Mouse (Mus musculus): ENCODE measurements around the gene Olfr860. TPM values are rescaled to one million over a fixed set of nuclear protein-coding genes. Genes with fewer than 3 reads are reported as not detected.
"Not testable (repeated sequence)": the region's sequence is repeated elsewhere in the genome, so short reads cannot be mapped to it uniquely, and the experiment has no call there.

The Olfr860 gene
- not detected in 2 replicates for polyA plus RNA-seq (2014; fragmentation: Nextera tagmentation; extraction: Ambion mirVana)

DNA sequence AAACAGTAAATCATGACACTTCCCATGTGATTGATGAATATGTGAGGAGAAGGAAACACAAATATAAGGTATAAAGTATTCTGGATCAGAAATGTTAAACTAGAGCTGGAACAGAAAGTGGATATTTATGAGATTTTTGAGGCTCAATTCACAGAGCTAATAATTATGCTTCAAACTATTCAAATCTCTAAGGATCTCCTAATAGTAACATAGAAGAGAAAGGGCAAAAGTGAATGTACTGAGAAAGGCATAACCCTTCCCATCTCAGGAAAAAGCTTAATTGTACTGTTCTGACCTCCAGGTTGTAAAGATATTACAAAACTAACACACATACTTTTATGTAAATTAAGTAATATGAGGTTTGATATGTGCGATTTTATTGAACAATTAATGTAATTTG is at the start of gene Olfr860:
Gene Olfr860, minus strand, starts transcription at position 101 of the 400 bp plus-strand sequence.
- Histone ChIP-seq H3K27ac (ENCODE audit: low read depth, low read length) (no peak within 1 kb of the TSS), H3K9me3 (replicated peaks; ENCODE audit: control insufficient read depth, low read length) (no peaks in the 10 kb centered on the region; the same call in 1 of the 2 replicates), H3K9ac (ENCODE audit: low read length) (no peak within 1 kb of the TSS), H3K27me3 (replicated peaks; ENCODE audit: control insufficient read depth, insufficient read depth, low read length) (no peaks in the 10 kb centered on the region), H3K36me3 (ENCODE audit: control insufficient read depth, insufficient read depth, low read length) (no peaks in the 10 kb centered on the region), H3K4me2 (ENCODE audit: low read length) (no peak within 1 kb of the TSS), H3K4me1 (ENCODE audit: control insufficient read depth, insufficient read depth, low read length) (no peaks in the 10 kb centered on the region), H3K4me3 (ENCODE audit: low read depth, low read length) (no peak within 1 kb of the TSS)
- 86% methylated on average over 1 of the region's 1 CpGs for WGBS
- no peak for DNase-seq (ENCODE audit: low spot score)
- ATAC-seq = no peak

DNA sequence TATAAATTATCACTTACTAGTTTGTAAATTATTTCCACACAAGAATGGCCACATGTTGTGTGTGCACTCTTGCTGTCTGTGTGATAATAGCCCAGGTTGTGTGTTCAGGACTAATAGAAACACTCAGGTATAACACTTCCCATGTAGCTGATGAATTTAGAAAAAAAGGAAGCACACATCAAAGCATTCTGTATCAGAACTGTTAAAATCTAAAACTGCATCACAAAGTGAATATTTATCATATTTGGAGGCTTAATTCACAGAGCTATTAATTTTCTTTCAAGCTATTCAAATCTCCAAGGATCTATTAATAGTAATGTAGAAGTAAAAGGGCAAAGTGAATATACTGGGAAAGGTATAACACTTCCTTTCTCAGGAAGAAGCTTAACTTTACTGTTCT is 38.4 kb upstream of the Olfr860 start, which contains the start of gene Olfr862:
Gene Olfr862, minus strand, starts transcription at position 101 of the 400 bp plus-strand sequence.
- Histone ChIP-seq H3K4me1 (ENCODE audit: control insufficient read depth, insufficient read depth, low read length) (no peaks in the 10 kb centered on the region), H3K27me3 (replicated peaks; ENCODE audit: control insufficient read depth, insufficient read depth, low read length) (no peaks in the 10 kb centered on the region), H3K4me3 (ENCODE audit: low read depth, low read length) (no peak within 1 kb of the TSS), H3K4me2 (ENCODE audit: low read length) (no peak within 1 kb of the TSS), H3K36me3 (ENCODE audit: control insufficient read depth, insufficient read depth, low read length) (no peaks in the 10 kb centered on the region), H3K27ac (ENCODE audit: low read depth, low read length) (no peak within 1 kb of the TSS), H3K9me3 (replicated peaks; ENCODE audit: control insufficient read depth, low read length) (peaks cover 3% of the 10 kb centered on the region; the same call in 1 of the 2 replicates), H3K9ac (ENCODE audit: low read length) (no peak within 1 kb of the TSS)
- ATAC-seq = no peak
- no peak for DNase-seq (ENCODE audit: low spot score)

GRCm38 (mm10) chr9:19804606-19805005 is 44.9 kb downstream of the Olfr860 start, which contains the start of gene Olfr859:
Gene Olfr859, plus strand, starts transcription at chr9:19804906.
- not testable (repeated sequence) for DNase-seq (ENCODE audit: low spot score); H3K4me1 ChIP-seq (ENCODE audit: control insufficient read depth, insufficient read depth, low read length); ATAC-seq; H3K4me2 ChIP-seq (ENCODE audit: low read length); H3K36me3 ChIP-seq (ENCODE audit: control insufficient read depth, insufficient read depth, low read length); H3K4me3 ChIP-seq (ENCODE audit: low read depth, low read length); H3K9ac ChIP-seq (ENCODE audit: low read length); H3K9me3 ChIP-seq (replicated peaks; ENCODE audit: control insufficient read depth, low read length); H3K27ac ChIP-seq (ENCODE audit: low read depth, low read length); H3K27me3 ChIP-seq (replicated peaks; ENCODE audit: control insufficient read depth, insufficient read depth, low read length)
- 51% methylated on average over 1 of the region's 1 CpGs for WGBS

DNA sequence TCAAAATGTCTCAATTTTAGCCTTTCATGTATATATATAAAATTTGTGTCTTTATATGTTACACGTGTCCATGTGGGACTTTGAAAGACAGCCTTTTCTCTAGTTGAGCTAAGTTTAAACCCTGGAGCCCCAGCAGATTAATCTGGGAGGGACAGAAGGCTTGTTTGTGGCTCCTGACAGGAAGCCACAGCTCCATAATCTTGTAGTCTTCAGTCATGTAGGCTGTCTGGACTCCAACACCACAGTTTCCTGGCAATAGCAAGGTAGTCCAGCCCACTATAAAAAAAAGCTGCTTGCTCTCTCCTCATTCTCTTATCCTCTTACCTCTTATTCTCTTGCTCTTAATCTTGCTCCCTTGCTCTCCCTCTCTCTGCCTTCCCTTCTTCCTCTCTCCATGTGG is 46.5 kb downstream of the Olfr860 start:
- H3K27ac ChIP-seq (ENCODE audit: low read depth, low read length) = no peak overlapping the region
- ATAC-seq = no peak
- H3K4me3 ChIP-seq (ENCODE audit: low read depth, low read length) = no peak overlapping the region
- H3K27me3 ChIP-seq (replicated peaks; ENCODE audit: control insufficient read depth, insufficient read depth, low read length) = no peaks in the 10 kb centered on the region
- H3K9me3 ChIP-seq (replicated peaks; ENCODE audit: control insufficient read depth, low read length) = no peaks in the 10 kb centered on the region
- no peak overlapping the region for H3K9ac ChIP-seq (ENCODE audit: low read length)
- no peaks in the 10 kb centered on the region for H3K36me3 ChIP-seq (ENCODE audit: control insufficient read depth, insufficient read depth, low read length)
- H3K4me2 ChIP-seq (ENCODE audit: low read length) = no peak overlapping the region
- 71% methylated on average over 1 of the region's 1 CpGs for WGBS
- no peak for DNase-seq (ENCODE audit: low spot score)
- H3K4me1 ChIP-seq (ENCODE audit: control insufficient read depth, insufficient read depth, low read length) = no peaks in the 10 kb centered on the region

Other genes with a start within 250 kb of the Olfr860 start
- gene Zfp317, start 227.6 kb downstream of the Olfr860 start, polyA plus RNA-seq (2014; fragmentation: Nextera tagmentation; extraction: Ambion mirVana) = 34.9 and 42.0 TPM in 2 replicates
- not detected in 2 replicates for gene Olfr857, start 140.3 kb downstream of the Olfr860 start, polyA plus RNA-seq (2014; fragmentation: Nextera tagmentation; extraction: Ambion mirVana)
- not detected in 2 replicates for gene Olfr58, start 69.5 kb downstream of the Olfr860 start, polyA plus RNA-seq (2014; fragmentation: Nextera tagmentation; extraction: Ambion mirVana)
- not detected in 2 replicates for gene Olfr859, start 44.8 kb downstream of the Olfr860 start, polyA plus RNA-seq (2014; fragmentation: Nextera tagmentation; extraction: Ambion mirVana)
- gene Olfr862, start 38.3 kb upstream of the Olfr860 start, polyA plus RNA-seq (2014; fragmentation: Nextera tagmentation; extraction: Ambion mirVana) = not detected in 2 replicates
- 0.17 and 0.22 TPM in 2 replicates for gene Olfr77, start 67.1 kb upstream of the Olfr860 start, polyA plus RNA-seq (2014; fragmentation: Nextera tagmentation; extraction: Ambion mirVana)
- not detected in 2 replicates for gene Olfr866, start 178.3 kb upstream of the Olfr860 start, polyA plus RNA-seq (2014; fragmentation: Nextera tagmentation; extraction: Ambion mirVana)
- not detected in 2 replicates for gene Olfr867, start 207.8 kb upstream of the Olfr860 start, polyA plus RNA-seq (2014; fragmentation: Nextera tagmentation; extraction: Ambion mirVana)
- gene Olfr868, start 248.9 kb upstream of the Olfr860 start, polyA plus RNA-seq (2014; fragmentation: Nextera tagmentation; extraction: Ambion mirVana) = not detected in 2 replicates

All from forebrain, embryonic 14.5 days (tissue).